Mouse (Mus musculus) Patski (cell line): Measurements from ENCODE around the gene Catsperz. TPM values are rescaled to one million over a fixed set of nuclear protein-coding genes. Genes with fewer than 3 reads are reported as not detected.
"Not testable (repeated sequence)": the region's sequence is repeated elsewhere in the genome, so short reads cannot be mapped to it uniquely, and the experiment has no call there.

Experiments
- ATAC-seq: fragments of 100-300 bp; one replicate; pipeline ENCODE4 v1.8.0; 2021
- CTCF ChIA-PET: fragments of 350-600 bp; sonication (Branson Sonifier 250); formaldehyde crosslinking; loops from one replicate; lab custom pipeline; 2022; ENCODE audit warnings: inconsistent platforms; lab: Charles Lee
- POLR2A ChIA-PET: fragments of 350-600 bp; sonication (Branson Sonifier 250); formaldehyde crosslinking; loops from one replicate; lab custom pipeline; 2022; ENCODE audit warnings: antibody characterized with exemption, inconsistent platforms; lab: Charles Lee
- DNase-seq: peaks from one replicate; pipeline ENCODE4 v3.0.0-alpha.2; 2011; ENCODE audit warnings: low read depth, low spot score
- H3K27me3 ChIP-seq: fragments of 371-371 bp; one replicate; pipeline ENCODE4 v1.5.1; 2021
- CTCF ChIP-seq: fragments of 100-300 bp; IDR thresholded peaks from one replicate; pipeline ENCODE4 v1.5.1; 2021
- in situ Hi-C: fragments of 300-500 bp; cut with MboI; formaldehyde crosslinking; loops from 3 replicates; pipeline ENCODE4 v1.11.1; 2018; ENCODE audit warnings: low pct_unique_long_range_greater_than_20kb, mixed read lengths
- polyA plus RNA-seq: library from polyadenylated mRNA; unstranded; gene quantifications from one replicate; pipeline ENCODE4 v1.2.3, GENCODE M21; 2021

Catsperz gene
- polyA plus RNA-seq, 1 experiment from 2014 or later = 7.6 TPM

DNA sequence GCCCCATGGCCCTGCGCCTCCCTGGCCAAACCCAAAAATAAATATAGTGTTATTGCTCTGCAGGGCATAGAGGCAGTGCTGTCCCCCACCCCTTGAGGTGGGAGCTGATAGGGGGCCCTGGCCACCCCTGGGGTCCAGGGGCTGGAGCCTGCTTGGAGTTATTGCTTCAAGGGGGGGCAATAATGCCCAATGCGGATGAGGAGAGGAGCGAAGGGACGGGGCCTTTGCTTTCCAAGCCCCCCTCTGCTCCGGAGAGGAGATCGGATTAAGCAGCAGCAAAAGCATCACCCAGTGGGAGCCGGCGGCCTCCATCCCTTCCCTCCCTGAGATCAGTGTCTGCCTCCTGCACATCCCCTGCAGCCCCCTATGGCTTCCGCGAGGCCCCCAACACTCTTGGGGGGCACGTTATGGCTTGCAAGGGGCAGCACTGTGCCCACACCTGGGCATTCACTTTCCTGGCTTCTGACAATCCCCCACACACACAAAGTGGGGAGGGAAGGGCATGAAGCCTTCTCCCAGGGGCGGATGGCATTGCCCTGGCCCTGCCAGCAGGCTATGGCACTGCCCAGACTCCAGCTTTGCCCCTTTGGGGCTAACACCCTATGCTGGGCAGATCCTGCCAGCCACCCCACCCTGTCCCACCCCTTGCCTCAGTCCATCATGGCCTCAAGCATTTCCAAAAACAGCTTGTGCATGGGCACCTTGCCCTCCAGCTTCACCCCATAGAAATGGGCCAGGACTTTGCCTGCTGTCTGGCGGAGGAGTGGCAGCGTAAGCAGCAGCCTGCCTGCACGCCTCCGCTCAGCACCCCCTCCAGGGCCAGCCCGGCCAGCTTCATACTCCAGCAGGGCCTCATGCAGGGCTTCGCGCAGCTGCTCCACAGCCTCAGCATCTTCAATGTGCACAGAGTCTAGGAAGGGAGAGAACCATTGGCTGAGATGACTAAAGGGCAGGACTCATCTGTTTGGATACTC lies 13.8 kb downstream of the Catsperz start:
- ChIA-PET POLR2A (interaction anchor here (3.1 kb wide), 1 partner anchor 9 kb away, joined by 17 read pairs; the partner anchor contains the start of gene Esrra), CTCF (no interaction called here)
- no peak for TF ChIP-seq CTCF
- in situ Hi-C loops = no loop called here
- DNase-seq (no peak), ATAC-seq (no peak)
- no peaks in the 10 kb centered on the region for H3K27me3 ChIP-seq

DNA sequence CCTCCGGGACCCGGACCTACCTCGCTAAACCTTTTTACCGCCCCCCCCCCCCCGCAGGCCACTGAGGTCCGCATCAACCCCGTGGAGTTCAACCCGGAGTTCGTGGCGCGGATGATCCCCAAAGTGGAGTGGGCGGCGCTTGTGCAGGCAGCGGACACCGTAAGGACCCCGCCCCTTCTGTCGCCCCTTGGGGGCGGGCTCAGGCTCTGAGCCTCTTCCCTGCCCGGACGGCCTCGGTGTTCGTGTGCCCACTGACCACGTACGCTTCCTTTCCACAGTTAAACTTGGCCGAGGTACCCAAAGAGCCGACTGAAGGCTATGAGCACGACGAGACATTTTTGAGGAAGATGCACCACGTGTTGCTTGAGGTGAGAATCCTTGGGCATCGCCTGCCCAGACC lies 14.9 kb downstream of the Catsperz start:
- H3K27me3 ChIP-seq, DNase-seq, CTCF ChIA-PET, in situ Hi-C loops: not testable (repeated sequence)
- POLR2A ChIA-PET = interaction anchor here (0.9 to 3.1 kb wide), 3 partner anchors 10 to 31 kb away, joined by 3 to 17 read pairs (median 7); partner anchors contain the start of genes Bad, Esrra and Gpr137
- ATAC-seq = peak; percentile 10

DNA sequence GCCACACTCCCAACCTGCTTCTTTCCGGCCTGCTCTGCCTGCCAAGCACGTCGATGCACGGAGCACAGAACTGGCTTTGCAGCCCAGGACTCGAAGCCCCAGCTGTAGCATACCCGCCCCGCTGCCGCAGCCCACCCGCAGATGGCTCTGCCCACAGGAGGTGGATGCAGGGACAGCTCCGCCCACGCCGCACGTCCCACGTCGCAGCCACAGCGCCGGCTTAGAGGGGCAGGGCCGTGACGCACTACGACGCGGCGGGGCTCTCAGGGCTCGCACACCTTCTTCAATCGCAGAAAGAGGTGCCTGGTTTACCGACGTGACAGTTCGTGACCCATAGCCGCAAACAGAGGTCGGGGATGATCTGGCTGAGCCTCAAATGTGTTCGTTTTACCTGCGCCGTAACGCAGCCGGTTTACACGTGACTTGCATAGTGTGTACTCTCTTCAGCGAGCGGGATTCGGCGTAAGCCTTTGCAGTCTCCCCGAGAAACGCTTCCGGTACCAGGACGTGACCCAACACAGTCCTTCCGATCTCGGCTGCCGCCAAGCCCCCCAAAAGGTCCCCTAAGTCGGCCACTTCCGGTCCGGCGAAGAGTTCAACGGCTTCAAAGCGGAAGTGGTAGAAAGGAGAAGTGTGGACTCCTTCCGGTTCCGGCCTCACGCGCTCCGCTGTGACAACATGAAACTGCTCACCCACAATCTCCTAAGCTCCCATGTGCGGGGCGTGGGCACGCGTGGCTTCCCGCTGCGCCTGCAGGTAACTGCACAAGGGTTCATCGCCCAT lies 15.5 kb downstream of the Catsperz start, which contains the start of the genes Trmt112 and Prdx5:
Gene Trmt112 (plus strand): TSS at position 192 of the 783 bp plus-strand sequence.
Gene Prdx5 (minus strand): TSS at position 600 of the 783 bp plus-strand sequence.
- ChIA-PET POLR2A (interaction anchor here (0.7 to 3.1 kb wide), 9 partner anchors 10 to 65 kb away, joined by 3 to 17 read pairs (median 3); partner anchors contain the start of genes Bad, Ccdc88b, Esrra and Gpr137), CTCF (interaction anchor here (1.1 to 2.6 kb wide), 2 partner anchors 30 to 38 kb away, joined by 3 to 11 read pairs; no protein-coding TSS in a partner anchor)
- in situ Hi-C loops = no loop called here

DNA sequence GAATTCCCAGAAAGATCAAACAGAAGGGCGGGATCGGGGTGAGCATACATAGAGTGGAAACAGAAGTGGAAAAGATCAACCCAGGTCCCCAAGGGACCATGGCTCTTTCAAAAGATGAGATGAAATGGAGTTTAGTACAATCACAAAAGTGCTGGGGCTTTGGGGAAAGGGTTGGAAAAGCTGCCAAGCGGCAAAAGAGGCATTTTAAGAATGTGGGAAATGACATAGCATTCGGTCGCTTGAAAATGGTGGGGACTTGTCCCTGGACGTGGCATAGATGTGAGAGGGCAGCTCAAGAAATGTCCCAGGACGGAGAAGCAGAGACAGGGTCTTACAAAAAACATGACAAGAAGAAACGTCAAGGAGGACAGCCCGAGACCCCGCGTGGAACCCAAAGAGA lies 16.2 kb downstream of the Catsperz start:
- DNase-seq (no peak), ATAC-seq (no peak)
- in situ Hi-C loops = no loop called here
- POLR2A ChIA-PET = interaction anchor here (0.6 to 1.3 kb wide), 8 partner anchors 11 to 327 kb away, joined by 3 to 7 read pairs (median 4); partner anchors contain the start of genes Bad, Ccdc88b, Gpr137 and Ppp1r14b
- CTCF ChIA-PET = interaction anchor here (1.1 to 2.6 kb wide), 2 partner anchors 30 to 37 kb away, joined by 3 to 11 read pairs; no protein-coding TSS in a partner anchor
- TF ChIP-seq CTCF = no peak
- H3K27me3 ChIP-seq = no peaks in the 10 kb centered on the region

More for the DNA sequence above, 15.5 kb downstream of the Catsperz start, which contains the start of the genes Trmt112 and Prdx5:
- DNase-seq (peak; percentile 48), ATAC-seq (peak; percentile 78)
- TF ChIP-seq CTCF = no peak
- no peaks in the 10 kb centered on the region for H3K27me3 ChIP-seq

DNA sequence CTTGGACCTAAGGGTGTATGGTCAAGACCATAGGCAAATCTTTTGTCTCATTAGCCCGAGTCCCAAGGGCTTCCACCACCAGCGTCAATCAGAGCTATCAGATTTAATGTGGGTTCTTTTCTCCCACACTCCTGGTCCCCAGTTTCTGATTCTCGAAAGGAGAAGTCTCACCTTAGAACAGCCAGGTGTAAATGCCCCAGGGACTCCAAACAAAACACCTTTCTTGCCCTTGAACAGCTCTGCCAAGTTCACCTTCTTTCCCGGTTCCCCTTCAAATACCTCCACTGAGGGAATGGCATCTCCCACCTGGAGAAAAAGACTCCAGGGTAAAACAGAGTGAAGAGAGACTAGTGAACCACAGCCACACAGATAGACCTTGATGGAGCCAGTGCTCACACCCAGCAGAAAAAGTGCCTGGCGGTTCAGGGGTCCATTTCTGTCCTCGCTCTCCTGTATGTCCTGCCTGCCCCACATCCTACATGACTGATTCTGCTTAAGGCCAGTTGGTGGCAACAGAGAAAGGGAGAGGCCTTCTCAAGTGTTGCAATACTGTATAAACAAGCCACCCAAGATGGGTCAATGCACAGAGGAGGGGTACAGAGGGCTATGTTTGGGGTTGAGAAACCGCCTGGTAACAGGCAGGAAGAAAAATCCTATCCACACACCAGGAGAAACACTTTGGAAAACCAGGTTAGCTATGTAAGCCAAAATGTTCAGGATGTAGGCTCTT lies 17.2 kb downstream of the Catsperz start:
- ATAC-seq = no peak
- ChIA-PET POLR2A (interaction anchor here (1.0 to 1.3 kb wide), 4 partner anchors 9 to 43 kb away, joined by 3 read pairs; no protein-coding TSS in a partner anchor), CTCF (interaction anchor here (2.6 kb wide), 1 partner anchor 36 kb away, joined by 11 read pairs; no protein-coding TSS in a partner anchor)
- in situ Hi-C loops = no loop called here
- TF ChIP-seq CTCF = no peak
- no peak for DNase-seq
- no peaks in the 10 kb centered on the region for H3K27me3 ChIP-seq

DNA sequence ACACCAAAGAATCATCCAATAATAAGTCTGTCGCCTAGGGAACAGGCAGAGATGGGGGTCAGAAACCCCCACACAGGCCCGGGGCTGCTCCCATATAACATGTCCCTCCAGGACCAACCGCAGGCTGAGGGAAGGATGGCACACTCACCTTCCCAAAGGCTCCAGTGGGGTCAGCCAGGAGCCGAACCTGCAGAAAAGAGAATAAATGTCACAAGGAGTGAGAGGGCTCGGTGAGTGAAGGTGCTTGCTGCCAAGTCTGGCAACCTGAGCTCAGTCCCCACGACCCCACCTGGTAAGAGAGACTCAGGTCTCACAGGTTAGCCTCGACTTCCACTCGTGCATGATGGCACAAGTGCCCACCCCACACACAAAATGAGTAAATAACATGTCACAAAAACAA lies 18.1 kb downstream of the Catsperz start:
- TF ChIP-seq CTCF = no peak
- no peak for DNase-seq
- POLR2A ChIA-PET = interaction anchor here (1.2 kb wide), 1 partner anchor 8 kb away, joined by 3 read pairs; no protein-coding TSS in a partner anchor
- no peak for ATAC-seq
- in situ Hi-C loops = no loop called here
- CTCF ChIA-PET = interaction anchor here (2.6 kb wide), 1 partner anchor 35 kb away, joined by 11 read pairs; no protein-coding TSS in a partner anchor
- no peaks in the 10 kb centered on the region for H3K27me3 ChIP-seq

DNA sequence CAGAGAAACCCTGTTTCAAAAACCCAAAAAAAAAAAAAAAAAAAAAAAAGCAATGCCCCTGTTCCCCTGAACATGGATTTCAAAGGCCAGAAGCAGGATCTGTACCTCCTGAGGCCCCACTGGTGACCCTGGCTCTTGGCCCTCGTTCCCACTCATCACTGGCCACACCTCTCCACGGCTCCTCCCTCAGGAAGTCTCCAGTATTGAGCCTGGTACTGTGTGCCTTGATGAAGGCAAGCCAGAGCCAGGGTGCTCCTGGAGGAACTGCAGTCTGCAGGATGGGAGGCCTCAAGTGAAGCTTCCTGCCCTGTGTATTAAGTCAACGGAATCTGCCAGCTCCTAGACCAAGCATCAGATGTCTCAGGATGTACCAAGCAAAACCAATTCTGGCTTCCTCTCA lies 19.0 kb downstream of the Catsperz start:
- POLR2A ChIA-PET = no interaction called here
- in situ Hi-C loops = no loop called here
- ATAC-seq = no peak
- CTCF ChIA-PET = interaction anchor here (1.1 to 1.7 kb wide), 3 partner anchors 9 to 35 kb away, joined by 3 to 6 read pairs (median 4); no protein-coding TSS in a partner anchor
- TF ChIP-seq CTCF = no peak
- H3K27me3 ChIP-seq = no peaks in the 10 kb centered on the region
- no peak for DNase-seq

DNA sequence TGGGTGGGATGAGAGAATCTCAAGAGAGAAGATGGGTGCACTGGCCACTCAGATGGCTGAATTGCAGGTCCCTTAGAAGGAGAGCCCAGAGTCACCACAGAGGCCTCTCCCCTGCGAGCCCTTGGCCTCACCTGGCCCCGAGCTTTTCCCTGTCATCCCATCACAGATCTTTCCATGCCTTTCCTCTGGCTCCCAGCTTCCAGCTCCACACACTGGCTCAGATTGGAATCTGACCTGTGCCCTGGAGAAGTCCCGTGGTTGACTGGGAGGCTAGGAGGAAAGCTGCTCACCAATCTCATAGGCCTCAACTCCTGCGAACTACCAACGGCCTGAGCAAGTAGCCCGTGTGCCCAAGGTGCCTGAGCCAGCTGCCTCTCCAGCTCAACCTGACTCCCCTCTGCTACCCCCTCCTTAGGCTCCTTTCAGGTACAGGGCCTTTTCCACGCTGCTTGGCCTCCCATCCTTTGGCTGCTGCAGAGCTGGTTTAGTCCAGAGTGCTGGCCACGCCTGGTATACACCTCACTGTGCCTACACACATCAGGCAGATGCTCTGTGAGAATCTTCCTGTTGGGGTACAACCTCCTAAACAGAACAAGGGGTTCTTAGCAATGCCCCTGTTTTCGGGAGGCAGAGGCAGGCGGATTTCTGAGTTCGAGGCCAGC lies 19.6 kb downstream of the Catsperz start:
- ChIA-PET POLR2A (no interaction called here), CTCF (interaction anchor here (1.1 to 1.7 kb wide), 3 partner anchors 8 to 35 kb away, joined by 3 to 6 read pairs (median 4); no protein-coding TSS in a partner anchor)
- H3K27me3 ChIP-seq = no peaks in the 10 kb centered on the region
- DNase-seq (no peak), ATAC-seq (no peak)
- in situ Hi-C loops = no loop called here
- no peak for TF ChIP-seq CTCF

DNA sequence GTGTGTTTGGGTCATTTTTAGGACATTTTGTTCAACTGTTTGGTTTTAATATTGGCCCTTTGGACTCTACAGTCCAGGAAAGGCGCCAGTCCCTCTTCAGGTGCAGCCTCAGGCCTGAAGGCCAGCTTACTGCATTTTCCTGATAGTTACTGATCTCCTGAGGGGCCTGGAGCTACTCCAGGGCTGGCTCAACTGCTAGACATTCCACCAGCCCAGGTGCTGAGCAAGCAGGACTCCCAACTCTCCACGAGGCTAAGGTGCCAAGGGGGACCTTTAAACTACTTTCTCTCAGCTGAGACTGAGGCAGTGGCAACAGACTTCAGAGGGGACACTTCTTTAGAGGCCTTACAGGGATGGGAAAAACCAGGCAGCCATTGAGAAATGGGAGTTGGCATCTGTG lies 20.3 kb downstream of the Catsperz start:
- H3K27me3 ChIP-seq = no peaks in the 10 kb centered on the region
- no peak for TF ChIP-seq CTCF
- CTCF ChIA-PET = no interaction called here
- POLR2A ChIA-PET = no interaction called here
- DNase-seq (no peak), ATAC-seq (no peak)
- in situ Hi-C loops = no loop called here
